ENCODE assay signal across 10 mouse cellular contexts in genomic region chr14:33033424-33033823, GRCm38 (mm10). TPM values are rescaled to one million over a fixed set of nuclear protein-coding genes. Genes with fewer than 3 reads are reported as not detected.
DNase-seq lines count a peak whose midpoint lies in the region; ATAC-seq and TF ChIP-seq lines count a peak whose summit lies in the region.
"Had no signal": no experiment of that assay in that cellular context is flagged by ENCODE, and none has a peak within 500 bp of the region (broad histone marks: within the 10 kb centered on the region; RNA-seq: fewer than 3 reads in every experiment).

No protein-coding gene starts in this region.

- H3K9ac ChIP-seq in midbrain, embryonic 11.5 days (ENCODE audit: low read length), result no peak overlapping the region
- no peak overlapping the region for H3K9ac ChIP-seq in midbrain, embryonic 16.5 days (ENCODE audit: low read depth, low read length)
- no peak overlapping the region for H3K9ac ChIP-seq in liver, embryonic 14.5 days (replicated peaks)
- H3K9ac ChIP-seq: heart, embryonic 13.5 days had no signal

- 36% methylated on average over 6 of the region's 6 CpGs for WGBS in midbrain, embryonic 11.5 days
- WGBS in midbrain, embryonic 16.5 days, result 37% methylated on average over 6 of the region's 6 CpGs
- WGBS in liver, embryonic 14.5 days (ENCODE audit: insufficient replicate concordance), result 56% methylated on average over 6 of the region's 6 CpGs

- no peak for ATAC-seq in midbrain, embryonic 11.5 days (ENCODE audit: low FRiP score)
- ATAC-seq in midbrain, embryonic 16.5 days, result no peak
- no peak for ATAC-seq in liver, embryonic 14.5 days (ENCODE audit: insufficient read depth)

- DNase-seq in gastrocnemius, postnatal 10 days, result peak; percentile 48
- no peak for DNase-seq in gastrocnemius, postnatal 36 days
- peak; percentile 88 for DNase-seq in midbrain, embryonic 11.5 days (ENCODE audit: low spot score, missing footprints)
- peak; percentile 76 for DNase-seq in embryo, embryonic 10 days (ENCODE audit: low spot score)
- no peak for DNase-seq in liver, embryonic 14.5 days (ENCODE audit: low read depth in 3 of 3, low spot score in 3 of 3)
- DNase-seq in thymus, postnatal 0 days (ENCODE audit: low spot score), result no peak
- no peak for DNase-seq in spleen, postnatal 4 days (ENCODE audit: low spot score in 2 of 2)

- no peak for TF ChIP-seq EP300 in liver, embryonic 14.5 days (IDR thresholded peaks at IDR 0.05; ENCODE audit: low read depth)

- H3K9me3 ChIP-seq in midbrain, embryonic 11.5 days (ENCODE audit: control insufficient read depth, low read length), result no peaks in the 10 kb centered on the region
- no peaks in the 10 kb centered on the region for H3K9me3 ChIP-seq in midbrain, embryonic 16.5 days (replicated peaks; ENCODE audit: control insufficient read depth, low read length, poor library complexity, severe bottlenecking)
- H3K9me3 ChIP-seq in liver, embryonic 14.5 days (ENCODE audit: control insufficient read depth, low read length), result no peaks in the 10 kb centered on the region
- H3K9me3 ChIP-seq: heart, embryonic 13.5 days had no signal

- TF ChIP-seq CTCF in liver, embryonic 14.5 days (IDR thresholded peaks at IDR 0.05; ENCODE audit: low read depth), result peak; percentile 54

- H3K4me3 ChIP-seq in midbrain, embryonic 11.5 days (ENCODE audit: low read depth, low read length), result no peak overlapping the region
- no peak overlapping the region for H3K4me3 ChIP-seq in midbrain, embryonic 16.5 days (ENCODE audit: low read depth, low read length)
- H3K4me3 ChIP-seq in liver, embryonic 14.5 days (ENCODE audit: insufficient read depth in 1 of 2, low read depth in 2 of 2, low read length in 2 of 2), result no peak overlapping the region
- H3K4me3 ChIP-seq: heart, embryonic 13.5 days had no signal

- intact Hi-C loops in gastrocnemius, postnatal 36 days (cut with DNase I), result loop anchor here (5.0 kb wide), 2 partner anchors 71 to 256 kb away; no protein-coding TSS in a partner anchor

- no peak overlapping the region for H3K27ac ChIP-seq in midbrain, embryonic 11.5 days (ENCODE audit: low read depth, low read length)
- no peak overlapping the region for H3K27ac ChIP-seq in midbrain, embryonic 16.5 days (ENCODE audit: low read length)
- no peak overlapping the region for H3K27ac ChIP-seq in liver, embryonic 14.5 days
- H3K27ac ChIP-seq: heart, embryonic 13.5 days; macrophage had no signal

- no peaks in the 10 kb centered on the region for H3K4me1 ChIP-seq in midbrain, embryonic 11.5 days (ENCODE audit: control insufficient read depth, insufficient read depth, low read length)
- H3K4me1 ChIP-seq in midbrain, embryonic 16.5 days (ENCODE audit: control insufficient read depth, insufficient read depth, low read length), result peaks cover 2% of the 10 kb centered on the region; the same call in 1 of the 2 replicates
- no peaks in the 10 kb centered on the region for H3K4me1 ChIP-seq in liver, embryonic 14.5 days (replicated peaks; ENCODE audit: control insufficient read depth in 2 of 2, insufficient read depth in 2 of 2, low read length in 1 of 2)
- H3K4me1 ChIP-seq: heart, embryonic 13.5 days had no signal

- no peak overlapping the region for H3K4me2 ChIP-seq in midbrain, embryonic 11.5 days
- no peak overlapping the region for H3K4me2 ChIP-seq in midbrain, embryonic 16.5 days (ENCODE audit: low read length)
- H3K4me2 ChIP-seq in liver, embryonic 14.5 days (ENCODE audit: low read depth), result no peak overlapping the region
- H3K4me2 ChIP-seq: heart, embryonic 13.5 days had no signal

- no peaks in the 10 kb centered on the region for H3K27me3 ChIP-seq in midbrain, embryonic 11.5 days (ENCODE audit: control insufficient read depth, insufficient read depth, low read length)
- no peaks in the 10 kb centered on the region for H3K27me3 ChIP-seq in midbrain, embryonic 16.5 days (ENCODE audit: control insufficient read depth, insufficient read depth, low read depth, low read length)
- no peaks in the 10 kb centered on the region for H3K27me3 ChIP-seq in liver, embryonic 14.5 days (ENCODE audit: control insufficient read depth, insufficient read depth, low read length)

- H3K36me3 ChIP-seq in midbrain, embryonic 11.5 days (ENCODE audit: control insufficient read depth, insufficient read depth, low read length), result no peaks in the 10 kb centered on the region
- no peaks in the 10 kb centered on the region for H3K36me3 ChIP-seq in midbrain, embryonic 16.5 days (ENCODE audit: control insufficient read depth, insufficient read depth, low read length)
- no peaks in the 10 kb centered on the region for H3K36me3 ChIP-seq in liver, embryonic 14.5 days (replicated peaks; ENCODE audit: control insufficient read depth, insufficient read depth, low read depth)
- H3K36me3 ChIP-seq: heart, embryonic 13.5 days had no signal

RNA-seq across cellular contexts. Expression of gene Lrrc18, which starts 42.2 kb away (rescaled TPM):
- total RNA-seq in gastrocnemius, postnatal 10 days (2021), result under 1 TPM; 0.26 to 0.34 TPM
- not detected for total RNA-seq in gastrocnemius, postnatal 36 days (2021)
- polyA plus RNA-seq in midbrain, embryonic 11.5 days (2014; fragmentation: Nextera tagmentation; extraction: Ambion mirVana), result 0.23 and 0.25 TPM in 2 replicates
- 0.51 and 0.58 TPM in 2 replicates for polyA plus RNA-seq in midbrain, embryonic 16.5 days (2015; fragmentation: Nextera tagmentation; extraction: Ambion mirVana)
- 0.02 and 0.03 TPM in 2 replicates for polyA plus RNA-seq in liver, embryonic 14.5 days (2012; rRNA removed)
- 0.08 TPM in 1 of 2 replicates, not detected in the other for polyA plus RNA-seq in liver, embryonic 14.5 days (2014; fragmentation: Nextera tagmentation; extraction: Ambion mirVana)
- polyA plus RNA-seq in thymus, postnatal 0 days (2015; fragmentation: Nextera tagmentation; extraction: Ambion mirVana), result 0.52 and 0.89 TPM in 2 replicates
- polyA plus RNA-seq: macrophage had no signal

Comparison
In these comparisons a context has a peak if more than half of its experiments do, and no peak if none do; other contexts are left out.
1. DNase-seq: peak in gastrocnemius, postnatal 10 days (single experiment), midbrain, embryonic 11.5 days (single experiment) and embryo, embryonic 10 days (single experiment); none in gastrocnemius, postnatal 36 days (0 of 2), liver, embryonic 14.5 days (0 of 3), thymus, postnatal 0 days (single experiment) and spleen, postnatal 4 days (0 of 2).